Mouse (Mus musculus) spleen, embryonic (tissue): ENCODE data around the gene Arhgef3.

ENCODE experiments used
- CTCF ChIA-PET: fragments of 350-600 bp; sonication (Branson Sonifier 250); formaldehyde crosslinking; loops from one replicate; lab custom pipeline; 2022; lab: Charles Lee

The Arhgef3 gene

GRCm38 (mm10) chr14:27108748-27109504, 5.8 kb upstream of the Arhgef3 start:
- CTCF ChIA-PET, result no interaction called here

GRCm38 (mm10) chr14:27115275-27115660, 569 bp downstream of the Arhgef3 start:
- CTCF ChIA-PET, result no interaction called here

- CTCF ChIA-PET, result no interaction called here
These were observed 1.3 kb downstream of the Arhgef3 start for GRCm38 (mm10) chr14:27115991-27116390.

- CTCF ChIA-PET, result no interaction called here
These were observed 2.0 kb downstream of the Arhgef3 start for GRCm38 (mm10) chr14:27116577-27117165.

GRCm38 (mm10) chr14:27118546-27118945, 3.8 kb downstream of the Arhgef3 start:
- CTCF ChIA-PET, result no interaction called here

GRCm38 (mm10) chr14:27122646-27123045, 7.9 kb downstream of the Arhgef3 start:
- CTCF ChIA-PET, result no interaction called here

- CTCF ChIA-PET, result no interaction called here
These were observed 8.8 kb downstream of the Arhgef3 start for GRCm38 (mm10) chr14:27123543-27123942.

GRCm38 (mm10) chr14:27130031-27130430, 15.3 kb downstream of the Arhgef3 start:
- CTCF ChIA-PET, result no interaction called here

GRCm38 (mm10) chr14:27130676-27131075, 16.0 kb downstream of the Arhgef3 start:
- CTCF ChIA-PET, result no interaction called here

GRCm38 (mm10) chr14:27131521-27131920, 16.8 kb downstream of the Arhgef3 start:
- CTCF ChIA-PET, result no interaction called here

- CTCF ChIA-PET, result no interaction called here
These were observed 24.2 kb downstream of the Arhgef3 start for GRCm38 (mm10) chr14:27138891-27139290.

- CTCF ChIA-PET, result no interaction called here
These were observed 25.3 kb downstream of the Arhgef3 start for GRCm38 (mm10) chr14:27139968-27140367.

GRCm38 (mm10) chr14:27141486-27141885, 26.8 kb downstream of the Arhgef3 start:
- CTCF ChIA-PET, result no interaction called here

GRCm38 (mm10) chr14:27142680-27143079, 28.0 kb downstream of the Arhgef3 start:
- CTCF ChIA-PET, result no interaction called here

GRCm38 (mm10) chr14:27145171-27146045, 30.7 kb downstream of the Arhgef3 start:
- CTCF ChIA-PET, result no interaction called here

GRCm38 (mm10) chr14:27147726-27148125, 33.0 kb downstream of the Arhgef3 start:
- CTCF ChIA-PET, result no interaction called here

- CTCF ChIA-PET, result no interaction called here
These were observed 34.7 kb downstream of the Arhgef3 start for GRCm38 (mm10) chr14:27149401-27149800.

- CTCF ChIA-PET, result no interaction called here
These were observed 35.4 kb downstream of the Arhgef3 start for GRCm38 (mm10) chr14:27150011-27150640.

- CTCF ChIA-PET, result no interaction called here
These were observed 36.7 kb downstream of the Arhgef3 start for GRCm38 (mm10) chr14:27151432-27151831.

- CTCF ChIA-PET, result no interaction called here
These were observed 40.4 kb downstream of the Arhgef3 start for GRCm38 (mm10) chr14:27155088-27155487.

GRCm38 (mm10) chr14:27156032-27156431, 41.3 kb downstream of the Arhgef3 start:
- CTCF ChIA-PET, result no interaction called here

GRCm38 (mm10) chr14:27158133-27158532, 43.4 kb downstream of the Arhgef3 start:
- CTCF ChIA-PET, result no interaction called here
